Mouse (Mus musculus) heart, postnatal 4 days (tissue): Measurements from ENCODE around the gene Rerg. TPM values are rescaled to one million over a fixed set of nuclear protein-coding genes. Genes with fewer than 3 reads are reported as not detected.

Experiments used
- DNase-seq: peaks from one replicate; pipeline ENCODE4 v3.0.0; 2021
- total RNA-seq, 2 experiments: library from RNA; stranded (reverse); gene quantifications; 2 replicates each; pipeline ENCODE4 v1.2.3; 2021

Rerg gene
- total RNA-seq, 2 experiments from 2014 or later = 7.0 to 9.1 TPM

GRCm38 (mm10) chr6:137161491-137162088 is 8.7 kb downstream of the Rerg start:
- no peak for DNase-seq

- no peak for DNase-seq
Observed at GRCm38 (mm10) chr6:137159372-137159926, 10.8 kb downstream of the Rerg start.

GRCm38 (mm10) chr6:137156437-137157219 is 13.7 kb downstream of the Rerg start:
- DNase-seq = peak; percentile 48

- DNase-seq = no peak
Observed at GRCm38 (mm10) chr6:137155196-137156137, 14.8 kb downstream of the Rerg start.

GRCm38 (mm10) chr6:137153021-137153420 is 17.3 kb downstream of the Rerg start:
- DNase-seq = no peak

GRCm38 (mm10) chr6:137151015-137151414 is 19.3 kb downstream of the Rerg start:
- DNase-seq = no peak

GRCm38 (mm10) chr6:137149833-137150232 is 20.5 kb downstream of the Rerg start:
- no peak for DNase-seq

GRCm38 (mm10) chr6:137146910-137147309 is 23.4 kb downstream of the Rerg start:
- DNase-seq = no peak

GRCm38 (mm10) chr6:137145611-137146010 is 24.7 kb downstream of the Rerg start:
- no peak for DNase-seq

- DNase-seq = peak; percentile 25
Observed at GRCm38 (mm10) chr6:137144958-137145535, 25.2 kb downstream of the Rerg start.

GRCm38 (mm10) chr6:137144526-137144840 is 25.8 kb downstream of the Rerg start:
- DNase-seq = no peak

GRCm38 (mm10) chr6:137143818-137144525 is 26.3 kb downstream of the Rerg start:
- no peak for DNase-seq

GRCm38 (mm10) chr6:137142796-137143195 is 27.5 kb downstream of the Rerg start:
- no peak for DNase-seq

- no peak for DNase-seq
Observed at GRCm38 (mm10) chr6:137141247-137141820, 29.0 kb downstream of the Rerg start.

GRCm38 (mm10) chr6:137138822-137139221 is 31.5 kb downstream of the Rerg start:
- no peak for DNase-seq

GRCm38 (mm10) chr6:137138391-137138790 is 31.9 kb downstream of the Rerg start:
- DNase-seq = no peak

GRCm38 (mm10) chr6:137136401-137136800 is 33.9 kb downstream of the Rerg start:
- DNase-seq = no peak

- peak; percentile 37 for DNase-seq
Observed at GRCm38 (mm10) chr6:137135506-137136391, 34.5 kb downstream of the Rerg start.

GRCm38 (mm10) chr6:137131794-137132193 is 38.5 kb downstream of the Rerg start:
- no peak for DNase-seq

- no peak for DNase-seq
Observed at GRCm38 (mm10) chr6:137131349-137131748, 38.9 kb downstream of the Rerg start.
